Mouse (Mus musculus): ENCODE data around the gene Pld3.

Gene Pld3

DNA sequence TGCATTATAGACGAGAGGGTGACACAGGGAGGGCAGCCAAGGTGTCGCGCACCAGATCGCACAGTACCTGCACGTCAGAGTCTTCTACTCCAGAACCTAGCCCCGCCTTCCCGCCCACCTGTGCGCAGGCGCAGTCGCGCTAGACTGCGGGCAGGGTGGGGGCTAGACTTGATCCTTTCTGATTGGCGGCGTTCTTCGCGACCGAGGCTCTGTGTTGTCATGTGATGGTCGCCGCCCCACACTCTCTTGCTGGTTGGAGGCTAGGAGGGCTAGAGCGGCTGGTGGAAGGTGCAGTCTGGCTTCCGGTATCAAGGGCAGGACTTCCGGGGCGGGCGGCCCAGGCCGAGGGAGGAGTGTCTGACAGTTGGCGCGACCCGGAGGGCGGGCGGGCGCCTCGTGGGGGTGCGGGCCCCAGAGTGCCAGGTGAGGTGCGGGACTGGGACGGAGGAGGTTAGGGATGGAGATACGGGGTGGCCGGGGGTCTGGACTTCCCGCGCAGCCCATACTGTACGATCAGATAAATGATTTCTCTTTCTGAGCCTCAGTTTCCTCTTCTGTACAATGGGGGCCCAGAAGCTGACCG, at the start of gene Pld3, which contains the start of gene 2310022A10Rik:
Pld3 (minus strand) TSS at position 288 of the 583 bp plus-strand sequence.
2310022A10Rik (plus strand) TSS at position 303 of the 583 bp plus-strand sequence.
- peak; percentile 99 for DNase-seq

DNA sequence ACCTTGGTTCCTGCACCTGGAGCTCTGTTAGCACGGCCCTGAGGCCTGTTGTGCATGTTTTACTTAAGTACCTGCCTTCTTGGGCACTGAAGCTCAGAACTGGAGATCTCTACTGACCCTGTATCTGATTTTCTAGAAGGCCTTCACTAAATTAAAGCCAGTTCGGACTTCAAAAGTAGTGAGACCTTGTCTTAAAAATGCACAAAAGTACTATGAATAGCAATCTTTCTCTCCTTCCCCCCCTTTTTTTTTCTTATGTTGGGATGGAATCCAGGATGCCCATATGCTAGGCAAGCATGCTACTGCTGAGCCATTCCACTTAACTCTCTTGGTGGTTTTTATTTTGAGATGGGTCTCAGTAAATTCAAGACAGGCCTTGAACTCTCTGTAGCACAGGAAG, 49.1 kb upstream of the Pld3 start:
- peak; percentile 33 for DNase-seq

DNA sequence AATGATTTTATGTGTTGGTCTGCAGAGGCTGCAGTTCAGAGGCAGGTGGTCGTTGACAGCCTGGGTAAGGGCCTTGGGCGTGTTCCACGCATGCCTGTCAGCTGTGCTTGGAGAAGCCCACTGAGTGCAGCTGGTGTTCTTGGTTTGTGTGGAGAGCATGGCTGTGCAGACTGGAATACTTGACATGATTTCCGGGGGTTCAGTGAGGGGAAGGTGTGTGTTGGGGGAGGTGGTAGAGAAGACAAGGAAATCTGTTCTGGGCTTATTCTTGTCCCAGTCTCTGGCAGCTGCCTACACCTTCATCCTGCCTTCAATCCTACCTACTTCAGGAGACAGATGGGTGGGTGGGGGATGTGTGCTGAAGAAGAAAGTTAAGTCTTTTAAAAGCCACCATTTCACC, 48.6 kb upstream of the Pld3 start:
- DNase-seq = peak; percentile 43

DNA sequence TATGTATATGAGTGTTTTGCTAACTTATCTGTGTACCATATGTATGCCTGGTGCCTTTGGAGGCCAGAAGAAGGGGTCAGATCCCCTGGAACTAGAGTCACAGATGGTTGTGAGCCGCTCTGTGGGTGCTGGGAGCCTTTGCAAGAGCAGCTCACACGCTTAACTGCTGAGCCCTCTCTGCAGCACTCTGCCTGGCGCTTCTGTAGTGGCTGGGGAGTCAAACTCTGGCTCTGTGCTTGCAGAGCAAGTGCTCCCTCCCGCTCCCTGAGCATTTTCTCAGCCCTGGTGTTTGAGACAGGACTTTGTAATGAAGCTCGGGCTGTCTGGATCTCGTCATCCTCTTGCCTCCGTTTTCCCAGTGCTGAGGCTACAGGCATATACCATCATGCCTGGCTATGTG, 45.0 kb upstream of the Pld3 start:
- peak; percentile 25 for DNase-seq

DNA sequence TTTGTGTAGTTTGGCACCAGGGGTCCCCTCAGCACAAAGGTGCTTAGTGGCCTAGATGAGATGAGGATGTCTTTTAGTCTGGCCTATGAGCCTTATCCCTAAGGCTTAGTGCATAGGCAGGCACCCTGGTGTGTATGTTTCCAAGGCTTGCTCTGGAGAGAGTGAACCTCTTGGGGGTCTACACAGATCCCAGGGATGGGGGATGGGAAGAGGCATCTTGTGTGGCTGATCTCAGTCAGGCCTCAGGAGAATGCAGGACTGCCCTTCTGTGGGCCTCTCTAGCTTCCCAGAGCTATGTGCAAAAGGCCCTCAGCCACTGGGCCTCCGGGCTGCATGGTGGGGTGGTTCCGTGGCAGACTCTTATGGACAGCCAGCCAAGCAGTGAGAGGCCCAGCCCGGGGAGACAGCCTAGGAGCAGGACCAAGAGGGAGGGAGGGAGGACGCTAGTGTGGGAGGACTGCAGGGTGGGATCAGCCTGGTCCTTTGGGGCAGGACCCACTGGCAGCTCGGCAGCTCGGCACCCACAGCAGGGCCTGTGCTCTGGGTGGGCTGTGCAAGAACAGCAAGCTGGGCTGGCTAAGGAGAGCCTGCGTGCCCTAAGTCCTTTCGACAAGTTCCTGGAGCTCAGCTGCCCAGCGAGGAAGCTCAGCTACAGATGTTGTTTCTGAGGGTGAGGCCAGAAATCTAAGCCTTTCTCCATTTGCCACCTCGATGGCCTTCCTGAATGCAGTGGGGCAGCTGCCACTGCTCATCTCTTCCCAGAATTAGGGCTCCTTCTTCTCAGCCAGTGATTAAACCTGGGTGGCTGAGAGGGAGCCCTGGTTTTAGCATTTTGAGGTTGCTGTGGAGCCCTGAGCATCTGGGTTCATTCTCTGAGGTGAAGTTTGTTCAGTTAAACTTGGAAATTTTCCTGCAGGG, 43.8 kb upstream of the Pld3 start:
- peak; percentile 54 for DNase-seq

DNA sequence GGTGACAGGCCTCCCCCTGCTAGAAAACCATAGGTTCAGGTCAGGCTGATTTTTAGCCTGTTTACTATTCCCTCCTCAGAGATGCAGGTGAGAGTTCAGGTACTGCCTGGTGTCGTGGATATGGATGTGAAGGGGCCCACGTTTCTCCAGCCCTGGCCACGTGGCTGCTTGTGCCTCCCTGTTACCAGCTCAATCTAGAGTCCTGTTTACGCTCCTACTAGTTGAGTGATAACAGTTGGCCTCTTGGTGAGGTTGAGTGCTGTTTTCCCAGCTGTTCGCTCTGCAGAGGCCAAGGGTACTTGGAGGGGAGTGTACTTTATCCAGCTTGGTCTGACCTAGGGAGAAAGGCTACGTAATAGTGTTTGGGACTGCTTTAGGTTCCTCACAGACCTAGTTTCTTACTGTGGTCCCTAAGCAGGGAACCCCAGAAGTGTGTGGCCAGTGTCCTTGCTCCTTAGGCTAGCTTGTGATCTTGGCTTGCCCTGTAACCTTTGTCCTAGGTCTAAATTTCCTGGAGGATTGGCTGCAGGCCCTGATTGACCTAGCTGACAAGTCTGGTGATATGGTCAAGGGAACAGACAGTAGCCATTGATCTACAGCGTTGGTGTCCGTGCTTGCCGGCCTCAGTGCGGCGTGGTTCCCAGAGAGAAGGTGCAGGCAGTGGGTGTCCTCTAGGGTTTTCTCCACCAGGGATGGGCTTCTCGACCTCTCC, 40.1 kb upstream of the Pld3 start:
- DNase-seq = peak; percentile 65

DNA sequence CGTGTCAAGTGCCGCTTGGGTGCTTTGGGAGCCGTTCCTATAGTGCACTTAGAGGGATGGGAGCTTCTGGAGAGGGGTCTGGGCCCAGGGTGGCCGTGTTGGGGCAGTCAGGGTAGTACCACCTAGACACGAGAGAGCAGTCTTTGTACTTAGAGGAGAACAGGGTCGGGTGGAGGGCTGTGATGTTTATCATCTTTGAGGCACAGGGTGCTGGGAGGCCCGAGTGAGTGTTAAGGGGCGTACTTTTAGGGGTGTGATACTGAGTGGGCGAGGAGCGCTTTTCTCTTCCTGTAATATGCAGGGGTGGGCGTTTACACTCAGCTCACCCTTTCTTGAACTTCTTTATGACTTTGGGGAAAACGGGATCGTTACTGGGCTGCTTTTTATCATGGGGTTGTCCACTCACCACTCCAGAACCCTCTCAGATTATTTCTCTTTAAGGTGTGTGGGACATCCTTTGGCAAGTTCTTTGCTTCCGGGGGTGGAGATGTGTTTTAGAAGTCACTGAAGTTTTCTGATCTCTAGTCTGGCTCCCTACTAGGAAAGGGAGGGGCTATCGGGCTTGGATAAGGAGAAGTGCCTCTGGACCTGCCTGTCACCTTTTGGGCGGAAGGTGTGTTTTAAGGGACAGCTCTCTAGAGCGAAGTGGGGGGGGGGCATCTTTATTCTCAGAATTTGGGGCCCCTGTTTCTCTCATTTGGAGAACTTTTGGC, 39.4 kb upstream of the Pld3 start:
- DNase-seq = peak; percentile 71

DNA sequence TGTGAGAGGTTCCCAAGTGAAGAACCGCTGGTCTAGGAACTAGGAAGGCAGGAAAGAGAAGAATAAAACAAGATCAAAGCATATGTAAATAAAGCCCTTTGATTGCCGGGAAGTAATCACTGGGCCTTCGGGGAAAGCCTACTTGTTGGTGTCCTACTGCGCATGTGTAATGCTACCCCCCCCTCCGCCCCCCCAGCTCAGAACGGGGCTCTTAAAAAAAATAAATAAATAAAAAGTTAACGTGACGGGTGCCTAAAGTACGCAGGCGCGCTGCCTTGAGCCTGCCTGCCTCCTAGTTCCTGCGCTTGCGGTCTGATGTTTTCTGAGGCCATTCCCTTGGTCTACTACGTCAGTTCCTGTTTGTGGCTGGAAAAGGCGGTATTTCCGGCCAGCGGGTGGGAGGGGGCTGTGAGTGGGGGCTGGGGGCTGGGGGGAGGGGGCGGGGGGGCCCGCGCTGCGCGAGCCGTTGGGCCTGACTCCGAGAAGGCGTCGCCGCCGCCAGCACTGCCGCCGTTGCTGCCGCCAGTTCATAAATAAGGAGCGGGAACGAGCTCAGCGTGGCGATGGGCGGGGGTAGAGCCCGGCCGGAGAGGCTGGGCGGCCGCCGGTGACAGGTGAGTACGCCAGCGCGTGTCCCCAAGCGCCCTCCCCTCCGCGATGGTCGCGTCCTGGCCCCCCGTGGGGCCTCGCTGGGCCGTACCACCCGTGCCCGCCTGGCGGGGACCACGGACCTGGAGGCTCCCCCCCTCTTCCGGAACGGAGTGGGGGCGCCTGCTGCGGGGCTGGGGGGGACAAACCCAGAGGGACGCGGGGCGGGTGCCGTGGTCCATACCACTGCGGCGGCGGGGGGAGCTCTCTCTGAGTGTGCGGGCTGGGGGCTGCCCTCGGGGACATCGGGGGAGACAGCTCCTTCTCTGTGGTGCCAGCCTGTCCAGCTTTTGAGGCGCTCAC, 38.5 kb upstream of the Pld3 start, which contains the start of gene Akt2:
Akt2 (plus strand) TSS at position 287 of the 951 bp plus-strand sequence.
- DNase-seq = peak; percentile 98

DNA sequence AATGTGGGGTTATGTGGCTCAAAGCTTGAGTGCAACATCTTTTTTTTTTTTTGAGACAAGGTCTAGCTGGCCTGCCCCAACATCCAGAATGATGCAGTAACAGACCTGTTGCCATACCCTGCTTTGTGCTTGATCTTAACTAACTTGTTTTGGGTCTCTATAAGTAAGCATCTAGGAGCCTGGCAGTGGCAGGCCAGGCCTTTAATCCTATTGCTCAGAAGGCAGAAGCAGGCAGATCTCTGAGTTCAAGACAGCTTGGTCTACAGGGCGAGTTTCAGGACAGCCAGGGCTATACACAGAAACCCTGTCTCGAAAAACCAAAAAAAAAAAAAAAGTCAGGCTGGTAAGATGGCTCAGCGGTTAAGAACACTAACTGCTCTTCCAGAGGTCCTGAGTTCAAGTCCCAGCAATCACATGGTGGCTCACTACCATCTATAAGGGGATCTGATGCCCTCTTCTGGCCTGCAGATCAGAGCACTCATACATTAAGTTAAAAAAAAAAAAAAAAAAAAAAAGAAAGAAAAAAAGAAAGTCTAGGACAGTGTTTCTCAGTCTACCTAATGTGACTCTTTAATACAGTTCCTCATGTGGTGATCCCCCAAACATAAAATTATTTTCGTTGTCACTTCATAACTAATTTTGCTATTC, 37.7 kb upstream of the Pld3 start:
- peak; percentile 57 for DNase-seq

DNA sequence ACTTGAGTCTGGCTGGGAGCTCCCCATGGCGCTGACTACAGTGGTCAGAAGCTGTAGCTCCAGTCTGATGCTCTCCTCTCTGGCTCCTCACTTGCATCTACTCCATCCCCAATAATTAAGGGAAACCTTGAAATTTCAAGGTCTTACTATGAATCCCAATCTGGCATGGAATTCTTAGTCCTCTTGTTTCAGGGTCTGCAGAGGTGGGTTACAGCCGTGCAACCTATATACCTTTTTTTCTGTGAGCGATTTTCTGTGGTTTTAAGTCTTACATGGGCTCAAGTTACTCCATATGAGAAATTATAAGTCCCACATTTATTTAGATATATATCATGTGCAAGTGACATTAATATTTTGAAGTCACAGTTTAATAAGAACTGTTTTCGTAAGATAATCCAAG, 37.1 kb upstream of the Pld3 start:
- no peak for DNase-seq

DNA sequence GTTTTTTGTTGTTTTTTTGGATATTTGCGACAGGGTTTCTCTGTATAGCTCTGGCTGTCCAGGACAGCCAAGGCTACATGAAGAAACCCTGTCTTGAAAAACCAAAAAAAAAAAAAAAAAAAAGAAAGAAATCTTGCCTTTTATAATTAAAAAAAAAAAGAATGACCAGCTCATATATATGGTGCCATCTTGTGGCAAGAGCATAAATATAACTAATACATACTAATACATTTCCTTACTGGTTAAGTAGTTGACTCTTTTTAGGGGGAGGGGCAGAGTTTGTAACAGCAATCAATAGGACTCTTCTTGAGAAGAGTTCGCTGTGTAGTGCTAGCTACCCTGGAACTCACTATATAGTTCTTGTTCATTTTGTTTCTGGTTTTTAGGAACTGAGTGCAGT, 34.7 kb upstream of the Pld3 start:
- DNase-seq = no peak

DNA sequence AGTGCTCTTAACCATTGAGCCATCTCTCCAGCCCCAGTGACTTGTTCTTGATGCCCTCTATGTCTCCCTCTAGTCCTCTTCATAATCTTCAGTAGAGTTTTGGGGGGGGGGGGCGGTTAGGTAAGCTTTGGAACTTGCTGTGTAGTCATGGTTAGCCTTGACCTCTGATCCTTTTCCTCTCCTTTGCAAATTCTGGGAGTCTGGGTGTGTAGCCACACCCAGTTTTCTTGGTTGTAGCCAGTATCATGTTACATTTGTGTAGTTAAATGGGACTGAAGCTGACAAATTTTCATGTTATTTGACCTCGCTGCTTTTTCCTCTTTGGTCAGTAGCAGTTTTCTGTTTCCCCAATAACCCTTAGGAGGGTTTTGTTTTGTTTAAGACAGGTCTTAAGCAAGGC, 33.8 kb upstream of the Pld3 start:
- DNase-seq = no peak

DNA sequence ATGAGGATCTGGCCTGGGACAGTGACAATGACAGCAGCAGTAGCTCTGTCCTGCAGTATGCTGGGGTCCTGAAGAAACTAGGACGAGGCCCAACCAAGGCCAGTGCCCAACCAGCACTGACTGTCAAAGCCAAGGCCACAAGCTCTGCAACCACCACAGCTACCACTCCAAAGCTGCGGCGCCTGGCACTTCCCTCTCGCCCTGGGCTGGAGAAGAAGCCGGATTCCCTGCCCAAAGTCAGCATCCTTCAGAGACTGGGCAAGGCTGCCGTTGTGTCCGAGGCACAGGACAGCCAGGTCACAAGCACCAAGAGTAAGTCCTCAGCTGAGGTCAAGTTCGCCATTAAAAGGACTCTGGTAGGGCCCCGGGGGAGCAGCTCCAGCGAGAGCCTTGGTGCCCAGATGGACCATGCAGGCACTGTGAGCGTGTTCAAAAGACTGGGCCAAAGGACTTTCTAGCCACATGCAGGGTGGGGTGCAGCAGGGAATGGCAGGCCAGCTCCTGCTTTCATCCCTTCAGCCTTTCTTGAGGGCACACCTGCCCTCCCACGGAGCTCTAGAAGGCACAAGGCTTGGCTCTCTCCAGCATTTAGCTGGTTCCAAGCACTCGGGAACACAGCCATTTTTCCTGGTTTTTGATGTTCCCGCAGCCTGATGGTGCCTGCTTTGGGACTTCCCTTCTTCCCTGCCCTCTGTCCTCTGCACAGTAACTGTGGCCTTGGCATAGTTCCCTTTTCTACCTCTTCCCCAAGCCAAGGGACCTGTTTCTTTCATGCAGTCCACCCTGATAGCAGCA, 27.6 kb upstream of the Pld3 start:
- DNase-seq = no peak

DNA sequence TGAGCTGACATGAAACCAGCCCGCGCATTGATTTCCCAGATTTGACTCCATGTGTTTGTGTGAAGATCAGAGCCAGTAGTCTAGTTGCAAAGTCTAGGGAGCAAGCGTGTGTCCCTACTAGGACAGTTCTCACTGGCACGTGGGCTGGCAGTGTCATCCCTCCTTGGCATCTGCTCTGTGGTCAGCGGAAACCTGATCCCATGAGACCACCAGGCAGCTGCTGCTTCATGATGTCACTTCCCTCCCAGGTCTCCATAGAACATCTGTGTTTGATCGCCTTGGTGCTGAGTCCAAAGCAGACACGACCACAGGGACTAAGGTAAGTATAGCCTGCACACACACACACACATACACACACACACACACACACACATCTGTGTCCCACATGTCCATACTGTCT, 25.4 kb upstream of the Pld3 start:
- no peak for DNase-seq

DNA sequence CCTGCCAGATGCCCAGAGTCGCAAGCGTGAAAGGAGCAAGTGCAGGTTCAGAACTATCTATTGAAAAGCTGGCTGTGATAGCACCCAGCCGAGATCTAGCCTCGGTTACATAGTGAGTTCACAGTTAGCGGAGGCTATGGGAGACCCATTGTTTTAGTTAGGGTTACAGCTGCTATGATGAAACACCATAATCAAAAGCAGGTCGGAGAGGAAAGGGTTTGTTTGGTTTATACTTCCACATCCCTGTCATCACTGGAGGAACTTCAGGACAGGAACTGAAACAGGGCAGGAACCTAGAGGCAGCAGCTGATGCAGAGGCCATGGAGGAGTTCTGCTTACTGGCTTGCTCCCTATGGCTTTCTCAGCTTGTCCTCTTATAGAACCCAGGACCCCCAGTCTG, 24.6 kb upstream of the Pld3 start:
- no peak for DNase-seq

DNA sequence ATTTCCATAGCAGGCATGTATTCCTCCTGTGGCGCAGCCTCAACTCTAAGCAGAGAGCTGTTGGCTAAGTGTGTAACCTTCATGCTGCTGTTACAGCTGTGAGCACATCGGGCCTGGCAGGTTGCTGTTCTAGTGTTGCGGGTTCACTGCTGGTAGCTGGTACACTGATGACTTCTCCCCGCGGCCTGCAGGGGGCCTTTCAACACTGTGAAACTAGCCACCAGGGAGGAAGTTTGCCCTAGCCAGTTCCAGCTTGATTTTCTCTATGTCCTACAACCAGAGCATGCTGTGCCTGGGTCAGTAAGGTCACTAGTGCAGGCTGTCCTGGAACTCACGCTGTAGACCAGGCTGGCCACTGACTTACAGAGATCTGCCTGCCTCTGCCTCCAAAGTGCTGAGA, 23.9 kb upstream of the Pld3 start:
- DNase-seq = peak; percentile 40

DNA sequence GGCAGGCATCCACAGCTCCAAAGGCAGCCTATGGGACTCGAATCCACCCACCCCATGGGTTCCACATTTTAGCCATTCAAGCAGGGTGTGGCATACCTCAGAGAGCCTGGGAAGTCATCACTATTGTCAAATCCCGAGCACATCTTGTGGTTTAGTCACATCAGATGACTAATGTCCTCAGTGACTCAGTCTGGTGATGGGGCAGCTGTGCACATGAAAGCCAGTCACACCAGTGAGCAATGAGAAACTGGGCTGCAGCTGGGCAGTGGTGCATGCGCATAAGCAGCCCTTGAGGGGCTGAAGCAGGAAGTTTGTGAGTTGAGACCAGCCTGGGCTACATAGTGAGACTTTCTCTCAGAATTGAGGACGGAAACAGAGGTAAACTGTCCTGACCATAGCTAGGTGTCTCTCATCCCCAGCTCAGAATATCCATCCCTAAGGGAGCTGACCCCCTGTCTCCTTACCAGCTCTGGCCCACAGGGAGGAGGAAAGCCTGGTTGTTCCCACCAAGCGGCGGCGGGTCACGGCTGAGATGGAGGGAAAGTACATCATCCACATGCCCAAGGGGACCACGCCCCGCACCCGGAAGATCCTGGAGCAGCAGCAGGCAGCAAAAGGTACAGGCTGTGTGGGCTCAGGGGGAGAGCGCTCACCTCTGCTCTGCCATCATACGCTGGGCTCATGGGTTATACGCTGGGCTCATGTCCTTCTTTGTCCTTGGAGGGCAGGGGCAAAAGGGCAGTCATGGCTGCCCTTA, 21.3 kb upstream of the Pld3 start:
- DNase-seq = no peak

DNA sequence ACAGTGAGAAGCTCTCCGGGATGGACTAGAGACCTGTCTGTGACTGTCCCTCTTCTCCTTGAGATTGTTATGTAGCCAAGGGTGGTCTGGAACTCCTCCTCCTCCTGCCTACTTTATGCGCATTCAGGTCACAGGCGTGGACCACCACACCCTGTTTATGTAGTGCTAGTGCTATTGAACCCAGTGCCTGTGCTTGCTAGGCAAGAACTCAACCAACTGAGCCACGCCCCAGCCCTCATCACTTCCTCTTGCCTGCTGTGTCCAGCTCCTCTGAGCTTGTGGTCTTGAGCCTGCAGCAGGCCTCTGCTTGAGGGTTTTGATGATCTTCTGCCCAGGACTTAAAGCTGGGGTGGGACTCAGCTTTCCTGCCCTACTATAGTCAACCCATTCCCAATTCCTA, 19.1 kb upstream of the Pld3 start:
- DNase-seq = no peak

DNA sequence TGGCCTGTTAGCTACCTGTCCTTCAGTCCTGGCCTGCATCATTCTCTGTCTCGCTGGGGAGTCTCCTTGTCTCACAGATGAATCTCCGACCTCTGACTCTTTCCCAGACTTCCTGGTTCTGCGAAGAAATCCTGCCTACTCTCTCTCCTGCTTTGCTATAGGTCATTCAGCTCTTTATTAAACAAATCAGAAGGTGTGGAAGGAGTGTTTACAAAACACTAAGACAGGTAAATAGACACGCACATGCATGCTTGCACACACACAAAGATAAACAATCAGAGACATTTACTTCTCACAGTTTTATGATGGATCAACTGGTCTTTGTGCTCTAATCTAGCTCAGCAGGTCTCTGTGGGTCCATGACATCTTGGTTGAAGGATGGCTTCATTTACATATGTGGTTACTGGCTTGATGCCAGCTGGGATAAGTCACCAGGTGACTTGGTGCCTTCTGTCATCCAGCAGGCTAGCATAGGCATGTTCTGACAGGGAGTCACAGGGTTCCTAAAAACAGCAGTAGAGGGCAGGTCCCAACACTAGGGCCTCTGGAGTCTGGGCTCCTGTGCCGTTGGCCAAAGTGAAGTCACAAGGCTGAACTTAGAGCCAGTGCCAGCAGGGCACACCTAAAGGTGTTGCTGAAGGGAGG, 16.7 kb upstream of the Pld3 start:
- DNase-seq = no peak
